Mouse (Mus musculus) adrenal gland, adult 8-10 months (tissue): ENCODE results near the gene Vps26a. TPM values are rescaled to one million over a fixed set of nuclear protein-coding genes. Genes with fewer than 3 reads are reported as not detected.

ENCODE experiments used
- DNase-seq: peaks from one replicate; pipeline ENCODE4 v3.0.0; 2022
- total RNA-seq, 4 experiments: library from RNA; stranded (reverse); gene quantifications; 2 replicates each; pipeline ENCODE4 v1.2.4; 2022

The Vps26a gene
- total RNA-seq, 4 experiments from 2014 or later: 45.2 to 60.6 (median 55.4) TPM

- no peak for DNase-seq
These were observed 67.7 kb downstream of the Vps26a start for GRCm38 (mm10) chr10:62418831-62419356.

- no peak for DNase-seq
These were observed 73.0 kb downstream of the Vps26a start for GRCm38 (mm10) chr10:62413606-62413982.

- DNase-seq: no peak
These were observed 73.5 kb downstream of the Vps26a start for GRCm38 (mm10) chr10:62412906-62413605.

- DNase-seq: no peak
These were observed 74.9 kb downstream of the Vps26a start for GRCm38 (mm10) chr10:62411431-62412410.

- DNase-seq: peak; percentile 39
These were observed 75.7 kb downstream of the Vps26a start for GRCm38 (mm10) chr10:62410943-62411342.

Other genes starting within 250 kb of the Vps26a start
- gene Tacr2, start 234.4 kb downstream of the Vps26a start, total RNA-seq: 10 to 100 TPM; 27.8 to 76.4 (median 46.5) TPM
- 10 to 100 TPM; 32.4 to 53.5 (median 42.9) TPM for gene Hk1, start 106.9 kb downstream of the Vps26a start, total RNA-seq
- gene Hkdc1, start 64.3 kb downstream of the Vps26a start, total RNA-seq: not detected
- under 1 TPM; 0.31 to 0.56 (median 0.36) TPM for gene 4930507D05Rik, start 37.3 kb downstream of the Vps26a start, total RNA-seq
- 10 to 100 TPM; 30.6 to 36.8 (median 34.8) TPM for gene Supv3l1, start 37.1 kb downstream of the Vps26a start, total RNA-seq
- gene Srgn, start 40.6 kb upstream of the Vps26a start, total RNA-seq: 10 to 100 TPM; 49.9 to 64.0 (median 50.9) TPM
- 10 to 100 TPM; 57.5 to 70.5 (median 65.4) TPM for gene Kif1bp, start 91.7 kb upstream of the Vps26a start, total RNA-seq
- gene Ddx21, start 115.5 kb upstream of the Vps26a start, total RNA-seq: 10 to 100 TPM; 59.1 to 63.0 (median 59.5) TPM
- gene Ddx50, start 164.4 kb upstream of the Vps26a start, total RNA-seq: 100 to 1,000 TPM; 110 to 134 (median 120) TPM
- 1 to 10 TPM in 2 of 4 experiments, under 1 TPM in 2; 0.66 to 1.2 (median 0.99) TPM for gene Stox1, start 239.3 kb upstream of the Vps26a start, total RNA-seq